Mouse (Mus musculus): ENCODE results near the gene Cep55.

- TF ChIP-seq CTCF (IDR thresholded peaks at IDR 0.05; ENCODE audit: extremely low read depth, insufficient read depth, low read length), result no peak
- TF ChIP-seq POLR2A (IDR thresholded peaks at IDR 0.05; ENCODE audit: extremely low read depth, insufficient read depth, low read length), result no peak
These were observed 5.1 kb upstream of the Cep55 start for GRCm38 (mm10) chr19:38049686-38050085.

Data from cortical plate, adult 2 months (tissue).